Mouse (Mus musculus) forebrain, postnatal 0 days (tissue): Measurements from ENCODE around the gene Nfkbid. TPM values are rescaled to one million over a fixed set of nuclear protein-coding genes. Genes with fewer than 3 reads are reported as not detected.

Experiments
- ATAC-seq: fragments of 200-750 bp; cut with Nextera tagmentation; 2 replicates; pipeline ENCODE4 v1.8.0; 2017; ENCODE audit warnings: mild to moderate bottlenecking, moderate library complexity
- DNase-seq: peaks from one replicate; pipeline ENCODE4 v3.0.0-alpha.2; 2015
- H3K27ac ChIP-seq: fragments of 300-500 bp; sonication (generic); 2 replicates; pipeline ENCODE4 v1.5.1; 2014; ENCODE audit warnings: low read depth, mild to moderate bottlenecking, antibody characterized with exemption, low read length, moderate library complexity, mixed read lengths
- H3K27me3 ChIP-seq: fragments of 300-500 bp; sonication (generic); 2 replicates; pipeline ENCODE4 v1.6.1; 2014; ENCODE audit warnings: mild to moderate bottlenecking, low read length, mixed read lengths; ENCODE audit not compliant: insufficient read depth
- H3K36me3 ChIP-seq: fragments of 300-500 bp; sonication (generic); 2 replicates; pipeline ENCODE4 v1.6.1; 2014; ENCODE audit warnings: mild to moderate bottlenecking, moderate library complexity; ENCODE audit not compliant: insufficient read depth
- H3K4me1 ChIP-seq: fragments of 300-500 bp; sonication (generic); 2 replicates; pipeline ENCODE4 v1.6.1; 2014; ENCODE audit warnings: antibody characterized with exemption; ENCODE audit not compliant: insufficient read depth
- H3K4me2 ChIP-seq: fragments of 300-500 bp; sonication (generic); 2 replicates; pipeline ENCODE4 v1.6.1; 2014; ENCODE audit warnings: low read depth, mild to moderate bottlenecking, moderate library complexity
- H3K4me3 ChIP-seq: fragments of 300-500 bp; sonication (generic); 2 replicates; pipeline ENCODE4 v1.5.1; 2014; ENCODE audit warnings: low read depth, low read length, mixed read lengths
- H3K9ac ChIP-seq: fragments of 300-500 bp; sonication (generic); 2 replicates; pipeline ENCODE4 v1.6.1; 2014; ENCODE audit warnings: mild to moderate bottlenecking
- H3K9me3 ChIP-seq: fragments of 300-500 bp; sonication (generic); 2 replicates; pipeline ENCODE4 v1.6.1; 2016; ENCODE audit warnings: low read length
- CTCF ChIP-seq: sonication (generic); IDR thresholded peaks from 2 replicates; pipeline ENCODE4 v1.5.1; 2016; ENCODE audit warnings: antibody characterized with exemption, control low read depth, low read depth
- WGBS: fragments of 180-500 bp; shearing (Covaris S2); extraction: QIAGEN DNeasy Blood & Tissue Kit; methylation state at CpG from one replicate; pipeline ENCODE4 v1.1.7; 2014; 5-methylcytosine and 5-hydroxymethylcytosine counted together
- polyA plus RNA-seq: library from polyadenylated mRNA; unstranded; fragments of >200 nt; fragmentation: Nextera tagmentation; extraction: Ambion mirVana; gene quantifications from 2 replicates; pipeline ENCODE4 v1.2.1, GENCODE M21; 2015
- total RNA-seq: library from RNA; depleted of rRNA; stranded (reverse); fragments of >200 nt; gene quantifications from 2 replicates; pipeline ENCODE4 v1.2.3, GENCODE M21; 2014; rRNA removed

The Nfkbid gene
- 1.6 and 3.4 TPM in 2 replicates for total RNA-seq
- 1.1 and 1.7 TPM in 2 replicates for polyA plus RNA-seq

DNA sequence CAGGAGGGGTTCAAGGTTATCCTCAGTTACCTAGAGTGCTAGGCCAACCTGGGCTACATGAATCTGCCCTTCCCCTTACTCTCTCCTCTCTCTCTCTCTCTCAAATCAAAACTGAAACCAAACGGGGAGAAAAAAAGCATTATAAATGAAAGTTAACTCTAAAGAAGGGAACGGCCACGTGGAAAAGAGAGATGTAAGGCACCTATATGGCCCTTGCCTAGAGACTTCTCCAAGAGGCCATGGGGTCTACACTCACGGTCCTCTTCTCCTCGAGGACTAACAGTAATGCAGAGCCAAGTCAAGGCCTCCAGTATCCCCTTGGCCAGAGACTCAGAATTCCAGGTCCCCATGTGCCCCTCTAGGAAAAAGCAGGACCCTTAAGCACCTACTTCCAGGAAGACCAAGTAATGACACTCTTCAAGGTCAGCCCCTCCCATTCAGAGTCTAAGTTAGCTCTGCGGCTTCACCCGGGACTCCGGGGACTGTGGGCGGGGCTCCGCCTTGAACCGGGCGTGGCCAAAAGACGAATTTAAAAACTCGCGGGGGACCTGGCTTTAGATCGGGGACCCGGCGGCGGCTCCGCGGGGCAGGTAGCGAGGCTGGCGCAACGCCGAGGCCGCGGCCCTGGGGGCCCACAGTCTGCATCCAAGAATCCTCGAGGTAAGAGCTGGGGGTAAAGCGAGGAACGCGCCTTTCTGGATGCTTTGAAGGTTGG lies at the start of gene Nfkbid:
TSS of gene Nfkbid (plus strand) at position 558 of the 715 bp plus-strand sequence.
- H3K9me3 ChIP-seq = no peaks in the 10 kb centered on the region
- peak within 1 kb of the TSS; percentile 53 for H3K9ac ChIP-seq

DNA sequence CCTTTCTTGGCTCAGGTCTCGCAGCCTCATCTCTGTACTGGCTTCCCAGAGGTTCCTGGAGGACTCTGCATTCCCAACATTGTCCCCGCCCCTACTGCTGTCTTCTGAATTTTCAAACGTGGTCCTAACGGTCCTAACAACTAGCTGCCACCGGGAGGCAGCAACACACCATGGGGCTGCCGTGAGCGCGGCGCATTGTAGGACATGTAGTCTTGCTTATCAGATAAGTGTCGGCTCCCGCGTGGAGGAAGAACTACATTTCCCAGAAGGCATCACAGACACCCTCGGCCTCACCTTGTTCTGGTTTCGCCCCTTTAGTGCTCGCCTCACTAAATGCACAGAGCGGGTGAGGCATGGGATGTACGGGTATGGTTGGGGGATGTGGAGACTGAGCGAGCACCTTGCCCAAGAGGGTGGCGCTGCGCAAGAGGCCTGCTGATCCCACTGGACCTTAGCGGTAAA lies 48.0 kb upstream of the Nfkbid start:
- Histone ChIP-seq H3K36me3 (no peaks in the 10 kb centered on the region), H3K4me3 (peak overlapping the region; percentile 48), H3K9ac (peak overlapping the region; percentile 67), H3K4me2 (peak overlapping the region; percentile 57), H3K9me3 (no peaks in the 10 kb centered on the region), H3K27ac (peak overlapping the region; percentile 88), H3K4me1 (peaks cover 4% of the 10 kb centered on the region; the same call in 1 of the 2 replicates), H3K27me3 (no peaks in the 10 kb centered on the region)
- 1% methylated on average over 21 of the region's 21 CpGs for WGBS
- peak; percentile 97 for TF ChIP-seq CTCF
- DNase-seq = peak; percentile 98
- peak; percentile 100 for ATAC-seq

More for the DNA sequence above, at the start of gene Nfkbid:
- peak; percentile 20 for DNase-seq
- no peak for TF ChIP-seq CTCF
- ATAC-seq = no peak
- peak within 1 kb of the TSS; percentile 98 for H3K4me2 ChIP-seq
- WGBS = 10% methylated on average over 31 of the region's 31 CpGs
- H3K4me1 ChIP-seq = no peaks in the 10 kb centered on the region; the same call in 1 of the 2 replicates
- H3K4me3 ChIP-seq = peak within 1 kb of the TSS; percentile 53
- H3K27me3 ChIP-seq = no peaks in the 10 kb centered on the region
- H3K27ac ChIP-seq = peak within 1 kb of the TSS; percentile 64
- H3K36me3 ChIP-seq = peaks cover 12% of the 10 kb centered on the region

DNA sequence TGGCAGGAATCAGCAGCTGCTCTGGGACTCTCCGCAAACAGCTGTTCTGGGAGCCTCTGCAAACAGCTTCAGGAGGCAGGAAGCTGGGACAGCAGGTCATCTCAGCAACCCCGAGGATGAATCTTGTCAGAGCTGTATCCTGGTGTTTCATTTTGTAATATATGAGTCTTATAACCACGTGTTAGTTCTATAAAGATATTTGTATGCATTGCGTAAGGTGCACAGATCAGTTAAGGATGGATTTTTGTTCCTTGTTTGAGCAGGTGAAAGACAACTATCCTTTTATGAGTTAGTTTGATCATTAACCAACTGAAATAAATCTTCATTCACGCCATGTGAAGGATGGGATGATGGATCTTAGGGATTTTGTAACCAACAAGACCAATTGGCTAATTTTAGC lies 41.5 kb upstream of the Nfkbid start:
- Histone ChIP-seq H3K27ac (no peak overlapping the region), H3K4me1 (no peaks in the 10 kb centered on the region), H3K27me3 (no peaks in the 10 kb centered on the region; the same call in 1 of the 2 replicates), H3K9ac (no peak overlapping the region), H3K4me3 (no peak overlapping the region), H3K9me3 (no peaks in the 10 kb centered on the region), H3K4me2 (no peak overlapping the region), H3K36me3 (no peaks in the 10 kb centered on the region)
- ATAC-seq (no peak), DNase-seq (no peak)
- 68% methylated on average over 5 of the region's 5 CpGs for WGBS
- TF ChIP-seq CTCF = no peak

DNA sequence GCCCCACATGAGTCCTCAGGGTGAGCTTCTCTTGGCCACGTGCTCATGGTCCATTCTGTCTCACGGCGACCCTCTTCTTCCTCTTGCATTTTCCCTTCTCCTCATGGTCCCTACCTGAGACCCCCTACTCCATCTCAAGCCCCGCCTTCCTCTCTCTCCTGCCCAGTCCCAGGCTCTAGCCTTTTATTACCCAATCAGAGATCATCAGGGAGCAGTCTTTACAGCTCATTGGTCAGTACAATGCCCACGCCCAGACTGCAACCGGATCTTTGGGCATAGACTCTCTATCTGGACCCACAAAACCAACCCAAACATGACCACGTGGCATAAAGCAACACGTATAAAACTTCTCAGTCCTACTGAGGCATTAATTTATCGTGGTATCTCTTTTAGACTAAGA lies 37.4 kb upstream of the Nfkbid start:
- Histone ChIP-seq H3K9me3 (no peaks in the 10 kb centered on the region), H3K4me3 (no peak overlapping the region), H3K36me3 (no peaks in the 10 kb centered on the region), H3K9ac (no peak overlapping the region), H3K4me2 (no peak overlapping the region), H3K27ac (no peak overlapping the region), H3K27me3 (no peaks in the 10 kb centered on the region), H3K4me1 (no peaks in the 10 kb centered on the region)
- ATAC-seq (no peak), DNase-seq (no peak)
- 84% methylated on average over 9 of the region's 9 CpGs for WGBS
- no peak for TF ChIP-seq CTCF

DNA sequence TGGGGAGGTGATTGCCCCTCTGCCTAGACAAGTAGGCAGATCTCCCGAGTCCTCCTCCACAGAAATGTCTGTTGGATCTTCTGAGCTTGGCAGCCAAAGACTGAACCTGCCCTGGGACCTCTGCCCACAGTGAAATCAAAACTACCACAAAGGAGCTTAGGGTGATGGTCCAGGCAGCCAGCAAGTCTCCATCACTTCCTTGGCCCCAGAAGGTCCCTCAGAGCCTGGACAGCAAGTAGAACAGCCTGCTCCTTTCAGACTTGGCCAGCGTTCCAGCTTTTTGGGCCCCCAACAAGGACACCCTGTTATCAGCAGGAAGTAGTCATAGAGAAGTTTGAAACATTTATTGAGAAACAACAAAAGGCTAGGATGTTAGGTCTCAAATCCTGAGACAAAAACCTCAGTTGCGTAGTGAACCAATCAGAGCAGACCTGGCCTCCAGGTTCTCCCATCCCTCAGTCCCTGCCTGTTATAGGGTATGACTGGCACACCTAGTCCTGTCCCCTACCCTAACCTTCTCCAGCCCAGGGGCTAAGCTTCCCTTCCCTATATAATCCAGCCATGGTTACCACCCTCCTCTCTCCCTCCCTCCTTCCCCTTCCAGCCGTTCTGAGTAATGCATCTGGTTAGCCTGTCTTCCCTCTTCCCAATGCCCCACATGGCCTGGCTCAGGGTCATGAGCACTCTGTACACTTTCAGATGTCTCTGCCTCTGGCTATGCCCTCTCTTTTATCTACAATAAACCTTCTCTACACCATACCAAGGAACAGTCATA lies 28.6 kb upstream of the Nfkbid start:
- TF ChIP-seq CTCF = no peak
- no peaks in the 10 kb centered on the region for H3K9me3 ChIP-seq
- H3K4me1 ChIP-seq = no peaks in the 10 kb centered on the region
- no peak overlapping the region for H3K4me3 ChIP-seq
- ATAC-seq (no peak), DNase-seq (no peak)
- no peak overlapping the region for H3K27ac ChIP-seq
- no peaks in the 10 kb centered on the region for H3K27me3 ChIP-seq
- H3K9ac ChIP-seq = no peak overlapping the region
- H3K36me3 ChIP-seq = no peaks in the 10 kb centered on the region
- H3K4me2 ChIP-seq = no peak overlapping the region
- 77% methylated on average over 4 of the region's 4 CpGs for WGBS

DNA sequence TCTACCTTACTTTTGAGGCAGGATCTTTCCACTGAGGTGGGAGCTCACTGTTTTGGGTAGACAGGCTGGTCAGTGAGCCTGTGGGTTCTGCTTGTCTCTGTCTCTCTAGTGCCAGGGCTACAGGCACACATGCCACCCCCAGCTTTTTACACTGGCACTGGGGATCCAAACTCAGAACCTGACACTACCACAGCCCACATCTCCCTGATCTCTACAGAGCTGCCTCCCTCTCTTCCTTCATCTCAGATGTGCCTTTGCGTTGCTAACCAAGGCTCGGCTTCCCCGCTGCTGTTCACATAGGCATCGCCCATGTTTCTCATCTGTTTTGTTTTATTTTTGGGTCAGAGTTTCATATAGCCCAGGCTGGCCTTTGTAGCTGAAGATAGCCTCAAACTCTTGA lies 27.9 kb upstream of the Nfkbid start:
- Histone ChIP-seq H3K9ac (no peak overlapping the region), H3K4me2 (no peak overlapping the region), H3K36me3 (no peaks in the 10 kb centered on the region), H3K27me3 (no peaks in the 10 kb centered on the region), H3K27ac (no peak overlapping the region), H3K4me1 (no peaks in the 10 kb centered on the region), H3K4me3 (no peak overlapping the region), H3K9me3 (no peaks in the 10 kb centered on the region)
- 85% methylated on average over 4 of the region's 4 CpGs for WGBS
- DNase-seq (no peak), ATAC-seq (no peak)
- TF ChIP-seq CTCF = no peak

DNA sequence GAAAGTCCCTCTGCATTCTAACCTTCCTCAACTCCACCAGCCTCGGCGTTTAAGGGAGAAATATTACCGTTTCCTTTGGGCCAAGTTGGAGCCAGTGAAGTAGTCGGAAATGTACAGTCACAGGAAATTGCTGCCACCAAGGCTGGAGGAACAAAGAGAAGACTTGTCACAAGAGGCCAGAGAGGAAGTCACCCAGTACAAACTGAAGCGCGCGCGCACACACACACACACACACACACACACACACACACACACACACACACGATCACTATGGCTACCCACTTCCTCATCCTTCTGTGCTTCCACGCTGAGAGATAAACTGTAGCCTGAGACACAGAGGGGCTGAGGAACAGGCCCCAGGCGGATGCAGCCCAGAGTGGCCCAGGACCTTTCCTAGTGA lies 27.2 kb upstream of the Nfkbid start:
- Histone ChIP-seq H3K9me3 (no peaks in the 10 kb centered on the region), H3K9ac (no peak overlapping the region), H3K4me3 (no peak overlapping the region), H3K4me2 (no peak overlapping the region), H3K27me3 (no peaks in the 10 kb centered on the region), H3K27ac (no peak overlapping the region), H3K36me3 (no peaks in the 10 kb centered on the region), H3K4me1 (no peaks in the 10 kb centered on the region)
- no peak for TF ChIP-seq CTCF
- DNase-seq (peak; percentile 28), ATAC-seq (peak; percentile 60)
- 64% methylated on average over 11 of the region's 11 CpGs for WGBS
